Mouse (Mus musculus) liver, postnatal 0 days (tissue): ENCODE results near the gene Lamtor2.

Experiments
- CTCF ChIP-seq: sonication (generic); IDR thresholded peaks from 2 replicates; pipeline ENCODE4 v1.5.1; 2016; ENCODE audit warnings: antibody characterized with exemption, low read depth
- EP300 ChIP-seq: IDR thresholded peaks from 2 replicates; pipeline ENCODE4 v1.6.1; 2016; ENCODE audit warnings: antibody characterized with exemption, low read depth, mild to moderate bottlenecking

- TF ChIP-seq EP300 = no peak
- no peak for TF ChIP-seq CTCF
Measured at GRCm38 (mm10) chr3:88602466-88602865, 49.6 kb upstream of the Lamtor2 start.
